8 mouse cellular contexts compared by ENCODE assay signal in the genomic region with DNA sequence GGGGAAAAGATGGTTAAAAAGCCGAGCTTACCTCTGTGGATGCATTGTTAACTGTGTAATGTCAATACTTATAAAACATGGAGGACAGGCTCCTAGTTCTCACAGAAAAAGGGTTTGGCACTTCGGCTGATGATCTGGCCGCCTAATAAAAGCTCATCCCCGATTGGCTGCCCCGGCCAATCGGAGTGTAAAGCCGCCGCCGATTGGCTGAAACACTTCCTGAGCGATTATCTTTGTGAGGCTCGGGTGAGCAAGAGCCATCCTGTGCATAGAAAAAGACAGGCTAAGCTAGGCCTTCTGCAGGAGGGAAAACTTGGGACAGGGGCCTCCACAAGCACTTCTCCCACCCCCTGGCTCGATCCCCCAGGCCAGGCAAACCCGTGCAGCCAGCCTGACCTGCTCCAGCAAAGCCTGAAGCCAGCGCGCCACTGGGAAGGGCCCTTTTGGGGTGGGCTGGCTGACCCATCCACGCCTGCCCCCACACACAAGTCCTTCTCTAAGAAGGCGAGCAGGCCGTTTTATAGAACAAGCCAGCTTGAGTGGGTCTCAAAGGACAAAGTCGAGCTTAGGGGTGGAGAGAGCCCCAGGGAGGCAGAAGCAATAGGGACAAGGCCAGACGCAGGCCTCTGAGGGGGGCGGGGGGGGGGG. TPM values are rescaled to one million over a fixed set of nuclear protein-coding genes. Genes with fewer than 3 reads are reported as not detected.
DNase-seq lines count a peak whose midpoint lies in the region; ATAC-seq lines count a peak whose summit lies in the region.

No protein-coding gene starts in this region.

- no peaks in the 10 kb centered on the region for H3K9me3 ChIP-seq in heart, embryonic 14.5 days (ENCODE audit: control insufficient read depth, low read length)
- no peaks in the 10 kb centered on the region for H3K9me3 ChIP-seq in liver, embryonic 12.5 days (replicated peaks)

- peak overlapping the region; percentile 65 for H3K4me2 ChIP-seq in heart, embryonic 14.5 days (ENCODE audit: low read length)
- peak overlapping the region; percentile 85 for H3K4me2 ChIP-seq in liver, embryonic 12.5 days

- peak overlapping the region; percentile 79 for H3K9ac ChIP-seq in heart, embryonic 14.5 days (ENCODE audit: low read length)
- peak overlapping the region; percentile 85 for H3K9ac ChIP-seq in liver, embryonic 12.5 days

- peak; percentile 37 for ATAC-seq in heart, embryonic 14.5 days (ENCODE audit: insufficient number of reproducible peaks, insufficient read depth, low FRiP score, low read depth)
- ATAC-seq in liver, embryonic 12.5 days, result peak; percentile 66

- 4% methylated on average over 19 of the region's 21 CpGs for WGBS in heart, embryonic 14.5 days
- 2% methylated on average over 21 of the region's 21 CpGs for WGBS in liver, embryonic 12.5 days (ENCODE audit: insufficient replicate concordance)

- peak; percentile 97 to 99 for DNase-seq in CD8-positive naive resting alpha-beta T cell, adult 2 months (ENCODE audit: low read depth in 2 of 2, low spot score in 2 of 2)
- DNase-seq in c-Kit-negative CD71-positive TER-119-positive erythroid progenitor cells, embryonic 14.5 days (ENCODE audit: low read depth, low spot score), result peak; percentile 98
- DNase-seq in fibroblast of lung, adult 2 months (ENCODE audit: low read depth), result peak; percentile 93
- peak; percentile 93 for DNase-seq in kidney, postnatal 10 days
- peak; percentile 100 for DNase-seq in naive thymus-derived CD4-positive, alpha-beta T cell, adult 2 months (ENCODE audit: low read depth)
- DNase-seq in splenic B cell, adult 2 months (ENCODE audit: low read depth, low spot score), result peak; percentile 96

- peak overlapping the region; percentile 99 for H3K27ac ChIP-seq in heart, embryonic 14.5 days (replicated peaks in 1 of 2; ENCODE audit: control insufficient read depth in 1 of 2, insufficient read depth in 1 of 2, low read depth in 2 of 2, low read length in 2 of 2)
- H3K27ac ChIP-seq in liver, embryonic 12.5 days, result peak overlapping the region; percentile 100

- H3K36me3 ChIP-seq in heart, embryonic 14.5 days (ENCODE audit: control insufficient read depth, insufficient read depth, low read length), result no peaks in the 10 kb centered on the region; the same call in 1 of the 2 replicates
- H3K36me3 ChIP-seq in liver, embryonic 12.5 days, result peaks cover 32% of the 10 kb centered on the region
- H3K36me3 ChIP-seq in splenic B cell, adult 2 months (ENCODE audit: control insufficient read depth, insufficient read depth, low read length, poor library complexity, severe bottlenecking), result peaks cover 3% of the 10 kb centered on the region

- peaks cover 76 to 94% of the 10 kb centered on the region in 2 experiments for H3K4me1 ChIP-seq in heart, embryonic 14.5 days (ENCODE audit: control insufficient read depth in 2 of 2, insufficient read depth in 2 of 2, low read length in 2 of 2)
- peaks cover 98% of the 10 kb centered on the region for H3K4me1 ChIP-seq in liver, embryonic 12.5 days

- peak overlapping the region; percentile 35 to 40 for H3K4me3 ChIP-seq in heart, embryonic 14.5 days (ENCODE audit: control insufficient read depth in 1 of 2, insufficient read depth in 1 of 2, low read depth in 1 of 2, low read length in 2 of 2)
- H3K4me3 ChIP-seq in liver, embryonic 12.5 days, result peak overlapping the region; percentile 57

- no peaks in the 10 kb centered on the region for H3K27me3 ChIP-seq in heart, embryonic 14.5 days (ENCODE audit: control insufficient read depth, insufficient read depth, low read length)
- no peaks in the 10 kb centered on the region for H3K27me3 ChIP-seq in liver, embryonic 12.5 days (replicated peaks)
- no peaks in the 10 kb centered on the region for H3K27me3 ChIP-seq in splenic B cell, adult 2 months (ENCODE audit: control insufficient read depth, insufficient read depth, low read length, poor library complexity, severe bottlenecking)

RNA-seq across cellular contexts. Expression of a gene that starts 14.1 kb away (rescaled TPM):
- polyA plus RNA-seq in heart, embryonic 14.5 days (2014; fragmentation: Nextera tagmentation; extraction: Ambion mirVana), result 35.9 and 38.0 TPM in 2 replicates
- 35.7 and 38.5 TPM in 2 replicates for polyA plus RNA-seq in liver, embryonic 12.5 days (2016; fragmentation: Nextera tagmentation; extraction: Ambion mirVana)

Comparison
In these comparisons a context has a peak if more than half of its experiments do, and no peak if none do; other contexts are left out.
1. Peak in every context shown above with its lines: DNase-seq, ATAC-seq, H3K4me3 ChIP-seq and H3K27ac ChIP-seq.